Comparison of ENCODE assay signal across 19 mouse cellular contexts in the genomic region with DNA sequence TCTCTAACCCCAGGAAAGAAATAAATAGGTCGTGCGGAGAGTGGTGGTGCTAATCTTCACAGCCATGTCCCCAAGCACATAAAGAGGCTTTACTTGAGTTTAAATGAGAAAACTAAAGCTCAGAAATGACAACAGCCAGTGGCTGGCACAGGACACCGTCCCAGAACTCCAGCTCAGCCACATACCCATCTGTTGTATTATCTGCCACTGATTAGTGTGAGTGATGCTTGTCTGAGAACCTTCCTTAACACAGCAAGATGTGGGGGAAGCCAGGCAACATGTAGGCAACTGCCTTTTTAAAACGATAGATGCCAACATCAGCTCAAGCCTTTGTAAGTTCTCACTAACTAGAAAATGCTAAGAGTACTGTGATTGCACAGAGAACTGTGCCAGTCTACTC. TPM values are rescaled to one million over a fixed set of nuclear protein-coding genes. Genes with fewer than 3 reads are reported as not detected.
"Had no signal": no experiment of that assay in that cellular context is flagged by ENCODE, and none has a peak within 500 bp of the region (broad histone marks: within the 10 kb centered on the region; RNA-seq: fewer than 3 reads in every experiment).

No protein-coding gene starts in this region.

- H3K36me3 ChIP-seq: midbrain, embryonic 10.5 days; midbrain, embryonic 12.5 days; neural tube, embryonic 13.5 days; neural tube, embryonic 15.5 days had no signal

- H3K9me3 ChIP-seq: midbrain, embryonic 10.5 days; midbrain, embryonic 12.5 days; neural tube, embryonic 13.5 days; neural tube, embryonic 15.5 days had no signal

- H3K4me3 ChIP-seq: midbrain, embryonic 10.5 days; midbrain, embryonic 12.5 days; myocyte; neural tube, embryonic 13.5 days; neural tube, embryonic 15.5 days had no signal

- H3K4me2 ChIP-seq: lung, embryonic 14.5 days; midbrain, embryonic 12.5 days; neural tube, embryonic 13.5 days; neural tube, embryonic 15.5 days had no signal

- H3K27ac ChIP-seq: midbrain, embryonic 10.5 days; midbrain, embryonic 12.5 days; neural tube, embryonic 13.5 days; neural tube, embryonic 15.5 days had no signal

- H3K4me1 ChIP-seq: midbrain, embryonic 12.5 days; neural tube, embryonic 13.5 days; neural tube, embryonic 15.5 days had no signal

- H3K9ac ChIP-seq: lung, embryonic 14.5 days; midbrain, embryonic 12.5 days; neural tube, embryonic 13.5 days; neural tube, embryonic 15.5 days had no signal

- DNase-seq: lung, adult 18-20 months; lung, embryonic 14.5 days; lung, postnatal 10 days; lung, postnatal 4 days; midbrain, embryonic 14.5 days; right cerebral cortex, adult 18-20 months; right cerebral cortex, postnatal 25 days; right cerebral cortex, postnatal 4 days; spleen, adult 18-20 months; thymus, adult 18-20 months; thymus, postnatal 14 days; thymus, postnatal 36 days had no signal

- ATAC-seq: midbrain, embryonic 16.5 days had no signal

- H3K27me3 ChIP-seq: midbrain, embryonic 12.5 days; neural tube, embryonic 13.5 days; neural tube, embryonic 15.5 days had no signal

RNA-seq across cellular contexts. Expression of a gene that starts 52.9 kb away (rescaled TPM):
- total RNA-seq: megakaryocyte-erythroid progenitor cell, adult 5-6 weeks had no signal
